Mouse (Mus musculus) heart, postnatal 0 days (tissue): ENCODE measurements around the gene Ceacam1.
"Not testable (repeated sequence)": the region's sequence is repeated elsewhere in the genome, so short reads cannot be mapped to it uniquely, and the experiment has no call there.

ENCODE experiments used
- CTCF ChIP-seq: IDR thresholded peaks from 2 replicates; pipeline ENCODE4 v1.5.1; 2016; ENCODE audit warnings: antibody characterized with exemption, control low read depth, low read depth
- EP300 ChIP-seq: IDR thresholded peaks from 2 replicates; pipeline ENCODE4 v1.6.1; 2016; ENCODE audit warnings: antibody characterized with exemption, low read depth

DNA sequence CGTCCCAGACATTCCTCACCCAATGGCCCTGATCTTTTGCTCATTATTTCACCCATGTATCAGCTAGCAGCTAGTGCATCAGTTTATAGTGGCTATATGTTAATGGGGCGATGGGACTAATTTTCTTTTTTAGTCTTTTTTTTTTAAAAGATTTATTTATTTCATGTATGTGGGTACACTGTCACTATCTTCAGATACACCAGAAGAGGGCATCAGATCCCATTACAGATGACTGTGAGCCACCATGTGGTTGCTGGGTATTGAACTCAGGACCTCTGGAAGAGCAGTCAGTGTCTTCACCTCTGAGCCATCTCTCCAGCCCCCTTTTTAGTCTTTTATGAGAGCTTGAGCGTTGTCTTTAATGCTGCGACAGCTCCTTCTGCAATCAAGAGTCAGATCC, 51.0 kb downstream of the Ceacam1 start:
- 0 out of 2 replicates have a peak, but pooled peaks have one; percentile 7 for TF ChIP-seq CTCF
- not testable (repeated sequence) for TF ChIP-seq EP300
